ENCODE assay signal across 22 mouse cellular contexts in the genomic region with DNA sequence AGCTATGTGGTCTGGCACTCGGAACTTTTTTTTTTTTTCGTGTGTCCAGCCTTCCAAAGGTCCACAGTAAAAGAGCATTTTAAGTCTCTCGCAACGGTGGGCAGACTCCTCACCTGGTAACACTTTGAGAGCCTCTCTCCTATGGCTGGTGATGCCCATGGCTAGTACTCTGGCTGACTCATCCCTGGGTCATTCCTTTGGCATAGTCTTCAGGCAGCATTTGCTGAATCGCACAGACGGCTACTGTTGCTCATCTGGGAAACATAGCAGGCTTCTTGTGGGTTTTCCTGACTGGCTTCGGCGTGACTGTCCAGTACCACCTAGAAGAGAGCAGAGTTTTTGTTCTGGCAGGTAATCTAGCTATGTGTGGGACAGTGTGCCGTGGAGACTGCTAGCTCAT. TPM values are rescaled to one million over a fixed set of nuclear protein-coding genes. Genes with fewer than 3 reads are reported as not detected.
DNase-seq lines count a peak whose midpoint lies in the region; ATAC-seq and TF ChIP-seq lines count a peak whose summit lies in the region.
"Had no signal": no experiment of that assay in that cellular context is flagged by ENCODE, and none has a peak within 500 bp of the region (broad histone marks: within the 10 kb centered on the region; RNA-seq: fewer than 3 reads in every experiment).

No protein-coding gene starts in this region.

- no peaks in the 10 kb centered on the region for H3K9me3 ChIP-seq in limb, embryonic 10.5 days (replicated peaks)
- H3K9me3 ChIP-seq: heart, embryonic 10.5 days; heart, embryonic 13.5 days; hindbrain, embryonic 12.5 days; hindbrain, embryonic 15.5 days had no signal

- in situ Hi-C loops in Patski (cut with MboI; ENCODE audit: low pct_unique_long_range_greater_than_20kb), result no loop called here

- no peak overlapping the region for H3K4me3 ChIP-seq in gastrocnemius, adult 2 months
- H3K4me3 ChIP-seq in limb, embryonic 10.5 days, result no peak overlapping the region
- H3K4me3 ChIP-seq: heart, adult 2 months; heart, embryonic 10.5 days; heart, embryonic 13.5 days; hindbrain, embryonic 12.5 days; hindbrain, embryonic 15.5 days had no signal

- intact Hi-C loops in gastrocnemius, adult 2 months (cut with DNase I), result no loop called here

- TF ChIP-seq CTCF in gastrocnemius, adult 2 months (IDR thresholded peaks at IDR 0.05), result no peak
- TF ChIP-seq CTCF in Patski (IDR thresholded peaks at IDR 0.05), result no peak

- peak; percentile 75 for ATAC-seq in Patski
- ATAC-seq in megakaryocyte-erythroid progenitor cell, adult 5-6 weeks (replicated peaks; ENCODE audit: low FRiP score, low TSS enrichment, poor library complexity, severe bottlenecking), result no peak
- ATAC-seq: forebrain, embryonic 14.5 days; forebrain, postnatal 0 days had no signal

- CTCF ChIA-PET in Patski (lab: Charles Lee), result interaction anchor here (1.4 to 1.9 kb wide), 2 partner anchors 377 to 381 kb away, joined by 4 to 5 read pairs; no protein-coding TSS in a partner anchor

- peak; percentile 34 for DNase-seq in gastrocnemius, adult 2 months
- no peak for DNase-seq in gastrocnemius, postnatal 25 days
- DNase-seq in Patski (ENCODE audit: low read depth, low spot score), result peak; percentile 54
- DNase-seq in limb, embryonic 10.5 days (ENCODE audit: low spot score), result no peak
- no peak for DNase-seq in right cerebral cortex, postnatal 25 days
- DNase-seq in natural killer cell, adult 2 months (ENCODE audit: low spot score in 2 of 2), result no peak
- DNase-seq: adrenal gland, adult 2 months; adrenal gland, postnatal 14 days; cerebellum, adult 11-12 months; cerebellum, adult 8-10 months; cerebellum, postnatal 14 days; forebrain, postnatal 0 days; gastrocnemius, postnatal 36 days; heart, adult 2 months; heart, postnatal 14 days; heart, postnatal 4 days had no signal

- no peaks in the 10 kb centered on the region for H3K27me3 ChIP-seq in Patski
- H3K27me3 ChIP-seq in limb, embryonic 10.5 days (ENCODE audit: low read depth, poor library complexity, severe bottlenecking), result peaks cover 12% of the 10 kb centered on the region
- H3K27me3 ChIP-seq: hindbrain, embryonic 15.5 days had no signal

- WGBS in limb, embryonic 10.5 days, result 86% methylated on average over 9 of the region's 9 CpGs

- H3K4me1 ChIP-seq in limb, embryonic 10.5 days, result peaks cover 6% of the 10 kb centered on the region

- POLR2A ChIA-PET in Patski (lab: Charles Lee), result interaction anchor here (0.5 kb wide), 1 partner anchor 18 kb away, joined by 4 read pairs; no protein-coding TSS in a partner anchor

- 0 out of 2 replicates have a peak overlapping the region, but pooled peaks have one; percentile 4 for H3K27ac ChIP-seq in gastrocnemius, adult 2 months
- 0 out of 2 replicates have a peak overlapping the region, but pooled peaks have one; percentile 12 for H3K27ac ChIP-seq in limb, embryonic 10.5 days
- H3K27ac ChIP-seq: heart, adult 2 months; heart, embryonic 10.5 days; heart, embryonic 13.5 days; hindbrain, embryonic 12.5 days; hindbrain, embryonic 15.5 days had no signal

- no peaks in the 10 kb centered on the region for H3K36me3 ChIP-seq in limb, embryonic 10.5 days
- H3K36me3 ChIP-seq: heart, embryonic 10.5 days; heart, embryonic 13.5 days; hindbrain, embryonic 12.5 days; hindbrain, embryonic 15.5 days had no signal

RNA-seq across cellular contexts. Expression of a gene that starts 8.0 kb away (rescaled TPM):
- 10 to 100 TPM; 38.2 to 52.0 TPM for total RNA-seq in gastrocnemius, adult 2 months (2021)
- total RNA-seq in gastrocnemius, postnatal 25 days (2021), result 10 to 100 TPM; 40.1 to 40.7 TPM
- polyA plus RNA-seq in Patski (2021), result 46.4 TPM
- polyA plus RNA-seq in limb, embryonic 10.5 days (2016; fragmentation: Nextera tagmentation; extraction: Ambion mirVana), result 44.0 and 49.7 TPM in 2 replicates
- total RNA-seq in megakaryocyte-erythroid progenitor cell, adult 5-6 weeks (2014; fragmentation: Nextera tagmentation), result 3.2 and 5.9 TPM in 2 replicates
- total RNA-seq in megakaryocyte-erythroid progenitor cell, adult 5-6 weeks (2017), result 3.2 TPM in 2 replicates

Comparison
In these comparisons a context has a peak if more than half of its experiments do, and no peak if none do; other contexts are left out.
1. DNase-seq: peak in gastrocnemius, adult 2 months (single experiment) and Patski (single experiment); none in gastrocnemius, postnatal 25 days (single experiment), limb, embryonic 10.5 days (single experiment), right cerebral cortex, postnatal 25 days (single experiment) and natural killer cell, adult 2 months (0 of 2).
2. RNA of a gene that starts 8.0 kb away (total RNA-seq): 38.2 to 52.0 TPM in gastrocnemius, adult 2 months and 40.1 to 40.7 TPM in gastrocnemius, postnatal 25 days; 3.2 to 5.9 TPM in megakaryocyte-erythroid progenitor cell, adult 5-6 weeks; every median in the first group is over 4 times any median in the second.